Mouse (Mus musculus): Measurements from ENCODE around the gene Ttc28.

Gene Ttc28

DNA sequence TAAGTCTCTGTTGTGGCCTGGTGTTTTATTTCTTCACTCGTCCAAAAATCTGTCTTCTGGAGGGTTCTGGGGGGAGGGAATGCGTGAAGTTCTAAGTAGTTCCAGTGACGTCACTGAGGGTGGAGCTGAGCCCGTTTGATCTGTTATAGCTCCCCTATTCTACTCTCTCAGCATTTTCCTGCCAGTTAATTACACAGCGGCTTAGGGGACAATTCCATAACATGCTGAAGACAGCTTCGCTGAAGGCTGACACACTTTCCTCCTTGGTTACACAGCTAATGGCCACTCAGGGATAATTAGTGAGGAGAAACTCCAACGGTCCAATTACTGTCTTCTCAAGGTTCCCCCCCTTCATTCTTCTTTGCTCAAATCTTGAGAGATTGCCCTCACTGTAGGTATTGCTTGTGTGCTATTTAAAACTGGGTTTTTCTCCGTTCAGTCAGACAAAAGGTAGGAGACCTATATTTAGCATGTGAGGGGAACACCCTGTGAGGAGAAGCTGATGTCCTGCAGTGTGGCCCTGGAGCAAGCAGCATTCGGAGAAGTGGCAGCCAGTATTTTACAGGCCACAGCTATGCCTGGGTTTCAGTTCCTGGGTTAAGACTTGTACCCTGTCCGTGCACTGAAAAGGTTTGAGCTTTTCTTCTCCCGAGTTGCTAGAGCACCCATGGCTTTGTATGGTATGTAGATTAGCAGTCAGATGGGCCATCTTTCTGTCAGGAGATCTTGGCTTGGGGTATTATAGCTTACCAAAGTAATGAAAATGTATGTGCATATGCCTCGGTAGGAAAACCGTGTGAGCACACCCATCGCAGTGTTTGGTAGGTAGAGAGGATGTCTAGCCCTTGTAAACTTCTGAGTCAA is 126.9 kb downstream of the Ttc28 start:
- DNase-seq (ENCODE audit: low read depth, low spot score), result no peak

DNA sequence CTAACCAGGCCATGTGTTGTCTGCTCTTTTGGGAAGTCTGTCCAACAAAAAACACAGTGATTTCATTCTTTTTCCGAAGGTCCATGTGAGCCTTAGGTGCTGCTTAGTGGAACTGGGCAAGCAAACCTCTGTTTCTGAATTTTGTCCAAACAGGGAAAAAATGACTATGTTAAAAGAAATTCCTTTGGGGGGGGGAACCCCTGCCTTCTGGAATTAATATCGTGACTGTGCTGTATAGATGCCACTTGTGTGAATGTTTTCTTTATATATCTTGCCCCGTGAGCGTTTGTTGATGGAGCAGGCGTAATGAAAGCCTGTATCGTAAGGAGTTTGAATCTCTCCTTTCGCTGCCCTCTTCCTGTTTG is 127.5 kb downstream of the Ttc28 start:
- DNase-seq (ENCODE audit: low read depth, low spot score), result no peak

DNA sequence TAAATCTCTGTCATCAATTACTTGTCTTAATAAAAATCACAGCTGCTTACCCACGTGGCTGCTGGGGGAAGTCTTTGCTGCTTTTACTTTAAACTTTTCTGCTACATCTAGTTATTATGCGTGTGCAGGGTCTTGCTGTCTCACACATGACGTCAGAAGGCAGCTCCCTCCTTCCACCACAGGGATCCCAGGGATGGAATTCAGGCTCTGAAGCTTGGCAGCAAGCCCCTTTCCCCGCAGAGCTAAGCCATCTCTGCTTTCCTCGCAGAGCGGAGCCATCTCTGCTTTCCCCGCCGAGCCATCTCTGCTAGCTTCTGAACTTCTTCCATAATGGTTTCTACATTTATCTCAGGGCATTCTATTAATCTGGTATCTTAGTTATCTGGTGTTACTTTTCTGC is 128.3 kb downstream of the Ttc28 start:
- no peak for DNase-seq (ENCODE audit: low read depth, low spot score)

DNA sequence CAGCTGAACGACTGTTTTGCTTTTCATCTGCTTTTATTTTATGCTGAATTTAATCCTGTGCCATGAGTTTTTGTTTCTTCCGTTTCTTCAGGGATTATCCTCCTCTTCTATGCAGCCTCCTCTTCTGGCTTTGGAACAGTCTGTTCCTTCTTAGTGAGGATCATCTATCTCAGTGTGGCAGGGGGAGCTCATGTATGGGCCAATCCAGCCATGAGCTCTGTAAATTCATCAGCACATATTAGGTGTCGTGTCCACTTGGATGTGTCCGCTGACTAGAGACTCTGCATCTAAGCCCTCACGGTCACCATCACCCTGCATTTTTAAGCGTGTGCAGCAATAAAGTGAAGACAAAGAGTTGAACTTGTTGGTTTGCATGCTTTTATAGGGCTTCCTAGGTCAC is 128.8 kb downstream of the Ttc28 start:
- no peak for DNase-seq (ENCODE audit: low read depth, low spot score)

DNA sequence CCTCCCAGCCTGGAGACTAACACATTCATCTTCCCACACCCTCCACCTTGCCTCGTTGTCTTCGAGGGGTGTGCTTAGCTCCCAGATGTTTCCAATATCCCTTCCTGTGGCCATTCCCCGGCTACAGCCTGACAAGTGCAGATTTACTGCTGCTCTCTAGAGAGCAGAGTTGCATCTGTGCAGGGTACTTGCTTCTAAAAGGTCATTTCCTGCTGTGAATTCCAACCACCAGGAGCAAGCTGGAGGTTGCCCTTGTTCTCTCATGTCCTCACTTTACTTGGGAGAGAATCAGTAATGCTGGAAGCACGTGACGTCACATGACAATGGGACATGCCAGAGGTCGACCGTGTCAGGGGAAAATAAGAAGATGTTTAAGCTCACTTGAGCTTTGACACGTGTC is 131.7 kb downstream of the Ttc28 start:
- peak; percentile 33 for DNase-seq (ENCODE audit: low read depth, low spot score)

DNA sequence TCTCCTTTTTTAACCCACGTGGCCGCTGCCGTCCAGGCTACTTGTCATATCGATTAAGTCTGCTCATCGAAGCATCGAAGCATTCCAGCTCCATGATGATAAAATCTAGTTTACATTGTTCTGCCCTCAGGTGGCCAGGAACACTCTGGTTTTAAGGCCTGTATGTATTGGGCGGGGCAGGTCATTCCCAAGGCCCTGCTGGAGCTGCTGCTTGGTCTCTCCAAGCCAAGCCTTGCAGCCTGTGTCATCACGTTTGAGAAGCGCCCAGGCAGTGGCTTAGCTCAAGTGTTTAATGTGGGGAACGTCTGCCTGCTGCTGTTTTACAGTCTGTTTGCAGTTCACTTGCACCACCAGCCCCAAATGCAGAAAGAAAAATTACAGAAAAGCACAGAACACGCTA is 132.5 kb downstream of the Ttc28 start:
- no peak for DNase-seq (ENCODE audit: low read depth, low spot score)

DNA sequence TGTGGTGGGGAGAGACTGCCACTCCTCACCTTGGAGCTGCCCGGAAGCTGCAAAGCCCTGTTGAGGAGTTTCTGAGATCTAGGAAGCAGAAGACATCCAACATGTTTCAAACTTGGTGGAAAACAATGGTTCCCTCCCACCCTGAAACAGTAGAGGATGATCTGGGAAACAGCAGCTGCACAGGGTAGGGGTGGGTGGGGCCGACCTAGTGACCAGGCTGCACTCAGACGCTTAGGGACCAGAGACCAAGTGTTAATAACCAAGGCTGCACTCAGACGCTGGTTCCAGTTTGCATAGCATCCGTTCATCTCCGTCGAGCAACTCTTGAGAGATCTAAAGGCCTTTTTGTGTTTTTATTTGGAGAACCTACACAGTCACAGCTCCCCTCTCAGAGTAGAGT is 133.0 kb downstream of the Ttc28 start:
- DNase-seq (ENCODE audit: low read depth, low spot score), result no peak

DNA sequence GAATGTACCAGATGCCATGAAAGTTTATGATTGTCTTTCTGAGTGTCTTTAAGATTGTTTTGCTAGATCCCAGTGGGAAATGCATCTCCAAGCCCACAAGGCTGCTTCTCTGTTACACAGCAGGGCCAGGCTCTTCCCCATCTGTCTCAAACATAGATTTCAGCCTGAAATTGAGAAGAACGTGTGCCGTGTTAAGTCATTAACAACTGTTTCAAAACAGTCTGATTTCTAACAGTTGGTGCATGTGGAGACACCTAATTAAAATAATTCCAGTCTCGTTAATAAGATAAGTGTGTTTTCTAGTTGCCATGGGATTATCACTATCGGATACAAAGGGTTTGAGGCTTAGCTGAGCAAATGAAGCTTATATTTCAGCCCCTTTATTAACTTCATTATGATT is 135.4 kb downstream of the Ttc28 start:
- no peak for DNase-seq (ENCODE audit: low read depth, low spot score)

DNA sequence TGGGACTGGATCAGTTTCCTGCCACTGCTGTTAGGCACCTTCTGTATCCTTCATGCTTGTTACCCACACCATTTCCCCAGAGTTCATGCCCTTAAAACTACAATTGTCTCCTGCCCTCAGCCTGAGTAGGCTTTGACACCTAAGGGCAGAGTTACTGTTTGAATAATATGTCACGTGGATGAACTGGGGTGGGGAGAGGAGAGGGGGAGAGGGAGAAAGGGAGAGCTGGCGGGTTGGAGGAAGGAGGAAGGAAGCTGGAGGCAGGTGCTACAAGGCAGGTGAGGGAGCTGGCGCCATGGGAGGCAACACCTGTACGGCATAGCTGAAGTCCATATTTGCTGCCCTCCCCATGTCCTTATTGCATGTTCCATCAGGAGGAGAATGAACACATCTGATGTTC is 137.7 kb downstream of the Ttc28 start:
- no peak for DNase-seq (ENCODE audit: low read depth, low spot score)

DNA sequence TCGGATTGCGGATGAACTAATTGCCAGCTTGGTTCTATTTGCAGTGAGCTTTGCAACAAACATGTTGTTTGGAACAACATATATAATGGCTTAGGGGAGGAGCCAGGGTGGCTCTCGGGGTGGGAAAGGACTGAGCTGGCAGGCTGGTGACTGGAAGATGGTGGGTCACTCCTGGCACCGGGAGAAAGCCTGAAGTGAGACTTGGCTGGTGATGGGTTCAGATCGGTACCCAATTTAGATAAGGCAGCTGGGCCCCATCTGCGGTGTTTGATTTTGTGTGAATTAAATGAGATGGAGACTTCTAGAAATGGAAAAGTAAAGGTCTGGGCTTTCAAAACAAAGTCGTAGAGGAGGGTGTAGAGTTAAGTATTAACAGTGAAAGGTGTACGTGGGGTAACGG is 142.7 kb downstream of the Ttc28 start:
- DNase-seq (ENCODE audit: low read depth, low spot score), result no peak

DNA sequence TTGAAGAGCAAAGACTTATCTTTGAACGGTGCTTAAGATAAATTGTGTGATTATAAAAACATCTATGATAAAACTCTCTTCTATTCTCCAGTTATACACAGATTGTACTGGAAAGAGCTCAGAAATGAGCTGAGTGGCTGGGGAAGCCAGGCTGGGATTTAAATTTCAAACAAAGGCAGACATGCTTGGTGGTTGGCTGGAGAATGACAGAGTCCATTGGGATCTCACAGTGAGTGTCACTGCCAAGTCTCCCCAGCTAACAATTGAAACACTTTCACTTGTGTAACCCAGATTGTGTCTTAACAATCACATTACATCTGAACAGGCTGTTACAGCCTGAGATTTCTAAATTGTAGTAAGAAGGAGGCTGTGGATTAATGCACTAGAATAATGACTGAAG is 143.3 kb downstream of the Ttc28 start:
- DNase-seq (ENCODE audit: low read depth, low spot score), result no peak

DNA sequence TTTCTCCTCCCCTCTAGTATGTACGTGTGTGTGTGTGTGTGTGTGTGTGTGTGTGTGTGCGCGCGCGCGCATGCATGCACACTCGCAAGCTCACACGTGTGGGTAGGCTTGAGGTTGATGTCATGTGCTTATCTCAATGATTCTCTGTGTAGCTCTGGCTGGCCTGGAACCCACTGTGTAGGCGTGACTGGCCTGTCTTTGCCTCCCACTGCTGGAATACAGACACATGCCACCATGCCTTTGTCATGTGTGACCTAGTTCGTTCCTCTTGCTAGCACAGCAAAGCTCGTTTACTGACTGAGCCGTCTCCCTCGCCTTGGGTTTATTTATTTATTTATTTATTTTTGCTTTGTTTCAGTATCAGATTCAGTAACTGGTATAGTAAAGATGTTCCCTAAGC is 145.0 kb downstream of the Ttc28 start:
- no peak for DNase-seq (ENCODE audit: low read depth, low spot score)

DNA sequence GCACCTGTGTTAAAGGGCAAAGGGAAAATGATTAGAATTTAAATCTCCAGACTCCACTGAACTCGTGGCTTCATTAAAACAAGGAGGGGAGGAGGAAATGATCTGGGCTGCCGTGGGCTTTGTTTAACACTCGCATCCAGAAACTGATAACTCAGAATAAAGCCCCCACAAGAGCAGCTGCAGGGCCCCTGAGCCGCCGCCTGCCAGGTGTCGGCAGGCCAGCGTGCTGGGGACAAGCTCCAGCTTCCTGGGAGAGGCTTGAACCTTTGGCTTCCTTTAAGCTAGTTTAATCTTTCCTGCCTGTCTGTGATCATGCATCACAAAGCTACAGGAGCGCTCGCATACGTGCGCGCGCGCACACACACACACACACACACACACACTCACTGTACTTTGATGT is 145.9 kb downstream of the Ttc28 start:
- no peak for DNase-seq (ENCODE audit: low read depth, low spot score)

DNA sequence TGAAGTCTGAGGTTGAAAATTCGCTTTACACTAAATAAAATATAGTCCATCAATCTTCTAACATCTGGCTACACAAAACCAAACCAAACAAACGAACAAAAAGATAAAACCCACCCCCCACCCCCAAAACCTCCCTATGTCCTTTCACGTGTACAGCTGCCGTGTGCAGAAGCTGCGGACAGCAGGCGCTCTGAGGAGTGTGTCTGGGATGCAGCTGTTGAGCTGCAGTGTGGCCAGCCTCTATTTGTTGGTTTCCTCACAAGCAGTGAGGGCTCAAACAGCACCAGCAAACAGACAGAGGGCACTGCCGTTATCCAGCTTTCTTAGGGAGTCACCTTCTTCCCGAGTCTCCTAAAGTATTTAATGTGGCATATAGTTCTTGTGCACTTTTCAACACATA is 146.6 kb downstream of the Ttc28 start:
- DNase-seq (ENCODE audit: low read depth, low spot score), result no peak

DNA sequence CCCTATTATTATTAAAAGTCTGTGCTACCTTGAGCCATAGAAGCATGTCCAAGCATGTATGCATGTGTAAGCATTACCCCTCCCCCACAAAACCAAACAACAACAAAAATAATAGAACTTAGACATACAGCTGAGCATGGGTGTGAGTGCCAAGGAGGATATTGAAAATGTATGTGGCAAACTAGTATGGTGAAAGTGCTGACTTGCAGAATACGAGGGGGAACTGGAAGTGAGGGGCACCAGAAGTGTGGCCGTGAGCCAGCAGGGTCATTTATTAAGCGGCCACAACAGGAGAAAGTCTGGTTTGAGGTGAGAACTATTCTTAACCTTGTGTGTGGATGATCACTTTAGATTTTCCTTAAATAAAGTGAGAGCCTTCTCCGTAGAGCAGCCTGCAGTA is 148.7 kb downstream of the Ttc28 start:
- DNase-seq (ENCODE audit: low read depth, low spot score), result no peak

DNA sequence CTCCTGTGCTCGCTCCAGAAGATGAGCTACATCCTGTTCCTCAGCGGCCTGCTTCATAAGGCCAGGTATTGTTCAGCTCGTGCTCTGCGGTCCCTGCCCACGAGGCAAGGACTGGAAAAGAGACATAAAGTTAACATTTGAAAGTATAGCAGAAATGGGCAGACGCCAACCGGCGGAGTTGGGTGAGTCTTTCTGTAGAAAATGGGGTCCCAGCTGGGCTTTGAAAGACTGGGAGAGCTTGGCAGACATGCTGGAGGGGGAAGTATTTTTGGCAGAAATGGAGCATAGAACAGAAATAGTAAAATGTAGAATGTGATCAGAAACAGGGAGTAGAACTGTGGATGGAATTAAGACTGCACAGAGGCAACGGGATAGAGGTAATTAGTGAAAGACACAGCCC is 149.3 kb downstream of the Ttc28 start:
- DNase-seq (ENCODE audit: low read depth, low spot score), result no peak

DNA sequence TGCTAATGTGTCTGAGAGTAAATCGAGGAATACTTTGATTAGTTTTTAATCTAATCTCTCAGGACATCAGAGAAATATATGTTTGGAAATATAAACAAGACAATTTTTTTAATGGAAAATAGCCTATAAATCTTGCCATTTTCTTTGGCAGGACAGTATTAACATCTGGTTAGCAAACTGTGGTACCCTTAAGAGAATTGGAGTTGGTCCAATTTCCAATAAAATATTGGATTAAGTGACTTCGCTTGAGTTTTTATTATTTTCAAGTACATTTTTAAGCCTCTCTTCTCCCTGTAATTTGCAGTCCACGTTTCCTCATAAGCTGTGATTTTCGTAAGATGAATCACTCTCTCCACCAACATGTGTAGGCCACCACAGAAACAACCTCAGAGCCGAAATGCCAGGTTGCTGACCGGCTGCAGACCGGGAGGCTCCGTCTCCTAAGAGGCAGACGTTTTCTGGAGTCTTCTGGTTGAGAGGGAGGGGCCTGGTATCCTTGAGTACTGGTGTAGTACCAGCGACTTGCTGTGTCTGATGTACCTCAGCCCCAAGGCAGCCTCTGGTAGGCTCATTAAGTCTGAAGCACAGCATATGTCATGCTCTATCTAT is 153.2 kb downstream of the Ttc28 start:
- DNase-seq (ENCODE audit: low read depth, low spot score), result no peak

DNA sequence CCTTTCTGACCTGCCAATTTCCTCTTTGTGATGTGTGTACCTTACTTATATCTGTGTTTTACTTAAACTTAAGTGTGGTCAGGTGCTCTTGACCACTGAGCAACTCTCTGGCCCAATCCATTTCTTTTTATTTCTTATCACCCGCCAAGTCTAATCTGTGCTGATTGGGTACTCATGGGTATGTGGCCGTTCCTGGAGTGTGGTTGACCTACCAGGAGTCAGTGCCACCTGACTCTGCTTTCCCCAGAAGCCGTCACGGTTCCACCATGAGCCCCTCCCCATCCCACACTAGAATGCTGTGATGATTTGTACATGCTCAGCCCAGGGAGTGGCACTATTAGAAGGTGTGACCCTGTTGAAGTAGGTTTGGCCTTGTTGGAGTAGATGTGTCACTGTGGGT is 153.9 kb downstream of the Ttc28 start:
- no peak for DNase-seq (ENCODE audit: low read depth, low spot score)

DNA sequence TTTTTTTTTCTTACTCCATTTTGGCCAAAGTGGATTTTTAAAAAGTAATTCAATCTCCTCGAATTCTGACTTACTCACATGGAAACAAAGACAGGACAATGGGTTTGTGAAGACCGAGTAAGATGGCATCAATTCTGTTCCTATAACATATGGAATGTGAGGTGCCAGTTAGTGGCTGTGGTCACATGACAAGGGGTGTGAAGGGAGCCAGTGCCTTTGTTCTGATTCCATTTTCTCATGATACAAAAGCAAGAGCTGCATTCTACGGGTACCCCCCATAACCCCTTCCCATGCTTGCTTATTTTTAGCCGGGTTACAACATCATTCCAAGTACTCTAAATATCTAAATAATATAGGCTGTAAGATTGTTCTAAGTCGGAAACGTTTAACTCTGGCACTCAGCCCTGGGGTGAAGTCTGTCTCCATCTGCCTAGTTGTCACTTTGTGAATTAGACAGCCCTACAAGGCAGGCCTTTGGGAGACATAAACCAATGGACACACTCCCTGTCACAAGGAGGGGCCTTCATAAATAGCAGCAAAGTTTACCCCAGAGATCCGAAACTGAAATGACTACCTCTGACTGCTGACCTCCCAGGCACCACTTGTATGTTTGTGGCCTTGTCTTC is 157.6 kb downstream of the Ttc28 start:
- no peak for DNase-seq (ENCODE audit: low read depth, low spot score)

DNA sequence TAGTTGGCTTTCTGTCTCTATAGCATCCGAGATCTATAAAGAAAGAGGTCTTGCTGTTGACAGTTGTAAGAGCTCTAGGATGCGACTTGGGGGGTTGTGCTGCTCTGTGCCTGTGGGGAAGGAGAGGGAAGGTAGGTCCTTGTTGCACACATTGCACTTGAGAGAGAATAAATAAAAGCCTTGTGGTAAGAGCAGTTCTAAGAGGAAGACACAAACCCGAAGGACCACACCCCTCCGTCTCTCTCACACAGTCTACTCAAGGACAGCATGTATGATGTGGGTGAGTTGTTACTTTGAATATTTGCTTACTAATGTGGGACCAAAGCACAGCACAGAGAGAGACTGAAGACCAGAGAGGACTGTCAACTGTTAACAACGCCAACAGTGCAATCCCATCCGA is 160.2 kb downstream of the Ttc28 start:
- DNase-seq (ENCODE audit: low read depth, low spot score), result no peak

DNA sequence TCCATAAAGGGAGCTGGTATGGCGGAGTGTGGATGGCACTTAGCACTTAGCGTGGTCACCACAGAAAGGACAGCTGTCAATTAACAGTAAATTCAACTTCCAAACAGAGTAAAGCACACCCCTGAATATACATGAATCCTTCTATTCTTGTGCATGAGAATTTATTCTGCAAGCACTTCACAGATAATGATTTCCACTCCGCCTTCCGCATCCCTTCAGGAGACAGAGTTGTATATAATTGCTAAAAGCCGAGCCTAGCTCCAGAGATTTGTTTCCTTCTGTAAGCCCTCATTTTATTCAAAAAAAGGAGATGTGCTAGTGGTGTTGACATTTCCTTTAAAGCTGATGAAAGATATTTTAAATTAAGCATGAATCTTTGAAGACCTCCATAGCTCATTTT is 162.3 kb downstream of the Ttc28 start:
- DNase-seq (ENCODE audit: low read depth, low spot score), result no peak

DNA sequence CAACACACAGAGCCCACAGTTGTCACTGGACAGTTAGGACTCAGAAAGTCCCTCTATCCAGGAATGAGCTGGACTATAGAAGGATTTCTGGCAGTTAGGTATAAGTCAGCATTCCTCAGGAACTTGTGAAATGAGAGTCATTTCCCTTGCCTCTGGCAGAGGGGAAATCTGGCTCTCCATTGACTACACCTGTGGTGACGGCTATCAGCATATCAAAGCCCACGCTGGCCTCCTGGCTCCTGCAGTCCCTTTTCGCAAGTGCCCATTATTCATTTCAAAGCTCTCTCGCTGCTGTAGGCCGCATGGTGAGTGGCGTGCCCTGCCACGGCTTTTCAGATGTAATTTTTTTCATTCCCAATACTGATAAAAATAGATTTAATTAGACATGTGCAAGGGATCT is 164.6 kb downstream of the Ttc28 start:
- DNase-seq (ENCODE audit: low read depth, low spot score), result peak; percentile 61

DNA sequence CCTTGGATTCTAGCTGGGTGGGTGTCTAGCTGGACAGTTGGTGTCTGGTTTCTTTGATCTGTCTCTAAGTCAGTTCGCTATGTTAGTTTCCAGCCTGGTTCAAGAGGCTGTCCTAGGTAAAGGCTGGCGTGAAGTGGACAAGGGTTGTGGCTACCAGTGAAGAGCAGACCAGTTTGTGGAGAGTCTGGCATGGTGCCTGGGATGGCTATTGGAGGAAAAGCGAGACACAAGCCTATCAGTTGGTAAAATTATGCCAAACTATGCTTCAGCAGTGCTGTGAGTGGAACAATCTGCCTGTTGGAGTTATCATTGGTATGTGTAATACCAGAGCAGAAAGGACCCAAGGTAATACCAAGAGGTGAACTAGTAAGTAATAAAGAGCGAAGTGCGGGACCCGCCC is 166.8 kb downstream of the Ttc28 start:
- DNase-seq (ENCODE audit: low read depth, low spot score), result no peak
